Mouse (Mus musculus) kidney, adult 2 months (tissue): ENCODE measurements around the gene Rgma. TPM values are rescaled to one million over a fixed set of nuclear protein-coding genes. Genes with fewer than 3 reads are reported as not detected.

ENCODE experiments used
- DNase-seq: peaks from one replicate; pipeline ENCODE4 v3.0.0; 2021
- H3K27ac ChIP-seq: fragments of 200-500 bp; 2 replicates; pipeline ENCODE4 v1.5.1; 2012; ENCODE audit warnings: low read depth, low read length, control low read depth, inconsistent platforms; ENCODE audit not compliant: insufficient read depth
- H3K27me3 ChIP-seq: fragments of 200-500 bp; replicated peaks from 2 replicates; pipeline ENCODE4 v1.6.1; 2012; ENCODE audit warnings: mild to moderate bottlenecking, moderate library complexity, low read length, inconsistent platforms; ENCODE audit not compliant: control insufficient read depth, insufficient read depth
- H3K36me3 ChIP-seq: fragments of 200-500 bp; 2 replicates; pipeline ENCODE4 v1.6.1; 2012; ENCODE audit warnings: mild to moderate bottlenecking, moderate library complexity, low read length, inconsistent platforms; ENCODE audit not compliant: control insufficient read depth, insufficient read depth
- H3K4me1 ChIP-seq: fragments of 200-500 bp; 2 replicates; pipeline ENCODE4 v1.6.1; 2011; ENCODE audit warnings: low read length; ENCODE audit not compliant: control insufficient read depth, insufficient read depth
- H3K4me3 ChIP-seq: fragments of 200-500 bp; 2 replicates; pipeline ENCODE4 v1.5.1; 2011; ENCODE audit warnings: mild to moderate bottlenecking, low read depth, low read length, control low read depth; ENCODE audit not compliant: insufficient read depth
- CTCF ChIP-seq: fragments of 200-500 bp; conservative IDR thresholded peaks from 2 replicates; pipeline ENCODE4 v1.5.1; 2011; ENCODE audit warnings: low read depth, mild to moderate bottlenecking, control low read depth, low read length, moderate library complexity, mixed read lengths; ENCODE audit not compliant: insufficient read depth, insufficient read length
- POLR2A ChIP-seq: fragments of 200-500 bp; IDR thresholded peaks from one replicate; pipeline ENCODE4 v1.6.1; 2011; ENCODE audit warnings: low read depth, low read length, control low read depth
- WGBS: fragments of 180-500 bp; shearing (Covaris S2); methylation state at CpG from one replicate; pipeline ENCODE4 v1.1.7; 2018; 5-methylcytosine and 5-hydroxymethylcytosine counted together
- polyA plus RNA-seq: library from polyadenylated mRNA; depleted of rRNA; stranded (reverse); fragments of >200 nt; gene quantifications from 2 replicates; pipeline ENCODE4 v1.2.3, GENCODE M21; 2012

Gene Rgma
- polyA plus RNA-seq, 1 experiment = 7.2 TPM

- 80% methylated on average over 9 of the region's 9 CpGs for WGBS
- Histone ChIP-seq H3K4me1 (no peaks in the 10 kb centered on the region), H3K36me3 (no peaks in the 10 kb centered on the region), H3K4me3 (no peak overlapping the region), H3K27ac (no peak overlapping the region), H3K27me3 (no peaks in the 10 kb centered on the region)
- DNase-seq = no peak
- TF ChIP-seq POLR2A = no peak
- no peak for TF ChIP-seq CTCF
Measured at GRCm38 (mm10) chr7:73355229-73355628, 20.1 kb upstream of the Rgma start.

GRCm38 (mm10) chr7:73356901-73357300 lies 18.4 kb upstream of the Rgma start:
- Histone ChIP-seq H3K27ac (no peak overlapping the region), H3K4me3 (no peak overlapping the region), H3K36me3 (no peaks in the 10 kb centered on the region), H3K4me1 (no peaks in the 10 kb centered on the region), H3K27me3 (no peaks in the 10 kb centered on the region)
- DNase-seq = no peak
- TF ChIP-seq POLR2A = no peak
- TF ChIP-seq CTCF = no peak
- 95% methylated on average over 5 of the region's 5 CpGs for WGBS

DNA sequence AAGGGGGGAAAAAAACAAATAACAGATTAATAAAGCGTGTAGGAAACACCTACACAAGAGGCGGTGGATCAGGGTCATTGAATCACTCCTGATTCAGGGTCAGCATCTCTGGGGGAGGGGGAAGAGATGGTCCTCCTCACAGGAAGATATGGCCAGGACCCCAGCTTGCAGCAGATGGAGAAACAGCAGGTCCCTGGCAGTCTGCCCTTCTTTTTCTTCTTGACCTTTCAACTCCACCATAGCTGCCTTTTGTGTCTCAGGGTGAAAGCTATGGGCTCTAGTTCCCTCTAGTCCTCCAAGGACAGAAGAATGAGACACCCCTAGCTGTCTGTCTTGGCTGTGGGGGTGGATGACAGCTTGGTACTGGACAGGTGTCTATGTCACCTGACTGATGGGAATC lies 17.7 kb upstream of the Rgma start:
- no peak for TF ChIP-seq CTCF
- no peak for TF ChIP-seq POLR2A
- H3K27me3 ChIP-seq = no peaks in the 10 kb centered on the region
- H3K27ac ChIP-seq = no peak overlapping the region
- DNase-seq = no peak
- H3K4me1 ChIP-seq = no peaks in the 10 kb centered on the region
- no peaks in the 10 kb centered on the region for H3K36me3 ChIP-seq
- H3K4me3 ChIP-seq = no peak overlapping the region
- 87% methylated on average over 2 of the region's 2 CpGs for WGBS

- DNase-seq = no peak
- WGBS = 80% methylated on average over 4 of the region's 4 CpGs
- no peak for TF ChIP-seq CTCF
- no peak for TF ChIP-seq POLR2A
- Histone ChIP-seq H3K4me1 (no peaks in the 10 kb centered on the region), H3K27me3 (no peaks in the 10 kb centered on the region), H3K36me3 (no peaks in the 10 kb centered on the region), H3K4me3 (no peak overlapping the region), H3K27ac (no peak overlapping the region)
Measured at GRCm38 (mm10) chr7:73365511-73365910, 9.8 kb upstream of the Rgma start.

- TF ChIP-seq POLR2A (no peak), CTCF (no peak)
- no peak for DNase-seq
- no peaks in the 10 kb centered on the region for H3K27me3 ChIP-seq
- no peaks in the 10 kb centered on the region for H3K36me3 ChIP-seq
- WGBS = 74% methylated on average over 7 of the region's 7 CpGs
- no peak overlapping the region for H3K4me3 ChIP-seq
- no peak overlapping the region for H3K27ac ChIP-seq
- no peaks in the 10 kb centered on the region for H3K4me1 ChIP-seq
Measured at GRCm38 (mm10) chr7:73365965-73366364, 9.3 kb upstream of the Rgma start.

- TF ChIP-seq POLR2A (no peak), CTCF (no peak)
- Histone ChIP-seq H3K27ac (no peak overlapping the region), H3K27me3 (no peaks in the 10 kb centered on the region; the same call in 1 of the 2 replicates), H3K36me3 (no peaks in the 10 kb centered on the region), H3K4me3 (no peak overlapping the region), H3K4me1 (no peaks in the 10 kb centered on the region)
- no peak for DNase-seq
- 92% methylated on average over 10 of the region's 10 CpGs for WGBS
Measured at GRCm38 (mm10) chr7:73367681-73368464, 7.4 kb upstream of the Rgma start.

DNA sequence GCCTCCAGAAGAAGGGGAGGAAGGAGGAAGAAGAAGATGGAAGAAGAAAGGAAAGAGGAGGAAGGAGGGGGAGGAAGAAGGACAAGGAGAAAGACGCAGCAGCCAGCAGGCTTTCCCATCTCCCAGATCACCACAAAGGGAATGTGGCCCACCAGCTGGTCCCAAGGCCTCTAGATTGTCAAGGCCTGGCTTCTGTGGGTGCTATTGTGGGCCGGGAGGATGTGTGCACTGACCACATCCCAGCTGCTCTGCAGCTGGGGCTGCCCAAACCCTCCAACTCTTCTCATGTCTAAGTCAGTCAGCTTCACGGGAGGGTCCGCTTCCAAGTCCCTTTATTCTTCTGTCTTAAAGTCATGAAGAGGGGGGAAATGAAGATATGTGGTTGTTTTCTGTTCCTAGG lies 5.3 kb upstream of the Rgma start:
- TF ChIP-seq POLR2A (no peak), CTCF (no peak)
- H3K36me3 ChIP-seq = no peaks in the 10 kb centered on the region
- DNase-seq = no peak
- no peak overlapping the region for H3K4me3 ChIP-seq
- no peaks in the 10 kb centered on the region for H3K4me1 ChIP-seq
- H3K27ac ChIP-seq = no peak overlapping the region
- H3K27me3 ChIP-seq = no peaks in the 10 kb centered on the region; the same call in none of the 2 replicates
- WGBS = 78% methylated on average over 4 of the region's 4 CpGs
